Mouse (Mus musculus) liver, embryonic 16.5 days (tissue): Measurements from ENCODE around the gene 1110059E24Rik. TPM values are rescaled to one million over a fixed set of nuclear protein-coding genes. Genes with fewer than 3 reads are reported as not detected.

Experiments used
- ATAC-seq: fragments of 200-750 bp; cut with Nextera tagmentation; 2 replicates; pipeline ENCODE4 v1.8.0; 2017; ENCODE audit warnings: low read depth, mild to moderate bottlenecking, moderate number of reproducible peaks, moderate library complexity
- H3K27ac ChIP-seq: fragments of 300-500 bp; sonication (generic); 2 replicates; pipeline ENCODE4 v1.5.1; 2014; ENCODE audit warnings: mild to moderate bottlenecking, low read length
- H3K27me3 ChIP-seq: fragments of 300-500 bp; sonication (generic); 2 replicates; pipeline ENCODE4 v1.6.1; 2014; ENCODE audit warnings: low read depth, low read length, mixed read lengths; ENCODE audit not compliant: control insufficient read depth, insufficient read depth
- H3K36me3 ChIP-seq: fragments of 300-500 bp; sonication (generic); 2 replicates; pipeline ENCODE4 v1.6.1; 2014; ENCODE audit warnings: mild to moderate bottlenecking; ENCODE audit not compliant: control insufficient read depth, insufficient read depth
- H3K4me1 ChIP-seq: fragments of 300-500 bp; sonication (generic); 2 replicates; pipeline ENCODE4 v1.6.1; 2014; ENCODE audit warnings: low read depth, low read length, mixed read lengths; ENCODE audit not compliant: control insufficient read depth
- H3K4me2 ChIP-seq: fragments of 300-500 bp; sonication (generic); 2 replicates; pipeline ENCODE4 v1.6.1; 2014; ENCODE audit warnings: low read depth, low read length, mixed read lengths
- H3K4me3 ChIP-seq: fragments of 300-500 bp; sonication (generic); 2 replicates; pipeline ENCODE4 v1.5.1; 2014; ENCODE audit warnings: low read depth, mild to moderate bottlenecking, low read length
- H3K9ac ChIP-seq: fragments of 300-500 bp; sonication (generic); 2 replicates; pipeline ENCODE4 v1.6.1; 2014; ENCODE audit warnings: low read depth, low read length
- H3K9me3 ChIP-seq: fragments of 300-500 bp; sonication (generic); replicated peaks from 2 replicates; pipeline ENCODE4 v1.6.1; 2016; ENCODE audit warnings: low read length; ENCODE audit not compliant: control insufficient read depth
- WGBS: fragments of 180-500 bp; shearing (Covaris S2); extraction: QIAGEN DNeasy Blood & Tissue Kit; methylation state at CpG from one replicate; pipeline ENCODE4 v1.1.7; 2014; ENCODE audit not compliant: insufficient replicate concordance; 5-methylcytosine and 5-hydroxymethylcytosine counted together
- polyA plus RNA-seq: library from polyadenylated mRNA; unstranded; fragments of >200 nt; fragmentation: Nextera tagmentation; extraction: Ambion mirVana; gene quantifications from 2 replicates; pipeline ENCODE4 v1.2.1, GENCODE M21; 2015

The 1110059E24Rik gene
- polyA plus RNA-seq, 1 experiment from 2014 or later = 12.7 TPM

DNA sequence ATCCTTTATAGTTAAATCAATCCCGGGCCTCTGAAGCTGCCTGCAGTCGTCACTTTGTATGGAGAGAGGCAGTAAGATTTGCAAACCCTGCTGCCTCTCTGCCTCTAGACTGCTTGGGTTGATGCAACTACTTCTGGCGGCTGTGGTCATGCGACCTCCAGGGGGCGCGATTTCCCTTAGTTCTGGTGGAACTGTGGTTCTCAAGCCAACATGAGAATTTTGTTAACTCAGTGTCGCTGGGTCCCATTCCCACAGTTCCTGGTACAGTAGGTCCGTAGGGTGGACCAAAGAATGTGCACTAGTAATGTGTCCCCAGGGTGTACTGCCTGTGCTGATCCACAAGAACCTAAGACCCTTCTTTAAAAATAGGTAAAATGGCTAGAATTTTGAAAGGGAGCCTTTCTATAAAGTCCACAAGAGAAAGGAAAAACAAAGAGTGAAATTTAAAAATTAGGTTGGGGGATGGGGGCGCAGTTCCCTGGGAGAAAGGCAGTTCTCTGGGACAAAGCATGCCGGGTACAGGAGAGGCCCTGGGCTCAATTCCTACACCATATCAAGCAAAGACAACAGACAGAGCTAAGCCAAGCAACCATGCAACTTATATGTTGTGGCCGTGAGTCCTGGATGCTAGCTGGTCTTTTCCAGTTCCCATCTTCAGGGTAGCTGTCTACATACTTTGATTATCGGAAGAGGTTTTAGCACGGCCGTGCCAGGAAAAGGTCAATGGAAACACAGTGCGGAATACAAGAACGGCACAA is 81.4 kb downstream of the 1110059E24Rik start:
- no peak overlapping the region for H3K27ac ChIP-seq
- H3K4me3 ChIP-seq = no peak overlapping the region
- H3K4me1 ChIP-seq = peaks cover 2% of the 10 kb centered on the region; the same call in 1 of the 2 replicates
- no peak overlapping the region for H3K9ac ChIP-seq
- no peaks in the 10 kb centered on the region for H3K9me3 ChIP-seq
- H3K4me2 ChIP-seq = no peak overlapping the region
- H3K36me3 ChIP-seq = no peaks in the 10 kb centered on the region
- H3K27me3 ChIP-seq = no peaks in the 10 kb centered on the region
- WGBS = 37% methylated on average over 16 of the region's 16 CpGs
- ATAC-seq = no peak

- H3K9me3 ChIP-seq = no peaks in the 10 kb centered on the region
- no peaks in the 10 kb centered on the region for H3K27me3 ChIP-seq
- no peaks in the 10 kb centered on the region for H3K36me3 ChIP-seq
- no peak overlapping the region for H3K27ac ChIP-seq
- H3K9ac ChIP-seq = no peak overlapping the region
- H3K4me2 ChIP-seq = no peak overlapping the region
- H3K4me3 ChIP-seq = no peak overlapping the region
- ATAC-seq = no peak
- WGBS = 54% methylated on average over 8 of the region's 8 CpGs
- H3K4me1 ChIP-seq = peaks cover 2% of the 10 kb centered on the region; the same call in 1 of the 2 replicates
These were observed 82.0 kb downstream of the 1110059E24Rik start for GRCm38 (mm10) chr19:21570778-21571177.

GRCm38 (mm10) chr19:21568528-21569185 is 84.1 kb downstream of the 1110059E24Rik start:
- H3K9ac ChIP-seq = no peak overlapping the region
- peak; percentile 80 for ATAC-seq
- H3K9me3 ChIP-seq = no peaks in the 10 kb centered on the region
- no peaks in the 10 kb centered on the region for H3K27me3 ChIP-seq
- no peaks in the 10 kb centered on the region for H3K36me3 ChIP-seq
- H3K4me1 ChIP-seq = peaks cover 2% of the 10 kb centered on the region; the same call in 1 of the 2 replicates
- H3K4me3 ChIP-seq = peak overlapping the region; percentile 39
- peak overlapping the region; percentile 38 for H3K4me2 ChIP-seq
- 25% methylated on average over 3 of the region's 3 CpGs for WGBS
- H3K27ac ChIP-seq = peak overlapping the region; percentile 63

DNA sequence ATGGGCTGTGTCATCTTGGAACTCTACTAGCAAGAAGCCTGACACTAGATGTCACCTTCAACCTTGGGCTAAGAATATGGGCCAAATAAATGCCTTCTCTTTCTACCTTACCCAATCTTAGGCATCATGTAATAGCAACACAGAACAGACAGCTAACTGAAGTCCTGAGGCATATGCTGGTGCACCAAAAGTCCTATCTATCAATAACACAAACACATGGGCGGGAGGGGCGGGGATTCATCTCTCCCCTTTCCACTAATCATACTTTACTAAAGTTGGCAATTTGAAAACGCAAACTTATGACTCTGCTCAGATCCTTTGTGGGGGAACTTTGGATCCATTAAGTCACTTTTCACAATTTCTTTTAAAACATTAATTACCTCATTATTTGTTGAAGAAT is 84.8 kb downstream of the 1110059E24Rik start:
- ATAC-seq = peak; percentile 58
- H3K27ac ChIP-seq = peak overlapping the region; percentile 17; the same call in 1 of the 2 replicates

GRCm38 (mm10) chr19:21566484-21566883 is 86.3 kb downstream of the 1110059E24Rik start:
- ATAC-seq = no peak
- Histone ChIP-seq H3K4me1 (peaks cover 2% of the 10 kb centered on the region; the same call in 1 of the 2 replicates), H3K9ac (no peak overlapping the region), H3K36me3 (no peaks in the 10 kb centered on the region), H3K4me2 (no peak overlapping the region), H3K4me3 (no peak overlapping the region), H3K9me3 (no peaks in the 10 kb centered on the region), H3K27ac (no peak overlapping the region), H3K27me3 (no peaks in the 10 kb centered on the region)
- WGBS = 70% methylated on average over 5 of the region's 5 CpGs

More for the DNA sequence above, 84.8 kb downstream of the 1110059E24Rik start:
- Histone ChIP-seq H3K9me3 (no peaks in the 10 kb centered on the region), H3K4me2 (0 out of 2 replicates have a peak overlapping the region, but pooled peaks have one; percentile 8), H3K27me3 (no peaks in the 10 kb centered on the region), H3K9ac (no peak overlapping the region), H3K4me3 (peak overlapping the region; percentile 45), H3K4me1 (peaks cover 2% of the 10 kb centered on the region; the same call in 1 of the 2 replicates), H3K36me3 (no peaks in the 10 kb centered on the region)
- 43% methylated on average over 3 of the region's 3 CpGs for WGBS

- no peak for ATAC-seq
- no peaks in the 10 kb centered on the region for H3K27me3 ChIP-seq
- no peaks in the 10 kb centered on the region for H3K9me3 ChIP-seq
- H3K9ac ChIP-seq = no peak overlapping the region
- 4% methylated on average over 1 of the region's 1 CpGs for WGBS
- no peak overlapping the region for H3K4me3 ChIP-seq
- no peak overlapping the region for H3K4me2 ChIP-seq
- no peak overlapping the region for H3K27ac ChIP-seq
- no peaks in the 10 kb centered on the region for H3K36me3 ChIP-seq
- peaks cover 2% of the 10 kb centered on the region; the same call in 1 of the 2 replicates for H3K4me1 ChIP-seq
These were observed 88.3 kb downstream of the 1110059E24Rik start for GRCm38 (mm10) chr19:21564461-21564797.

- H3K27ac ChIP-seq = no peak overlapping the region
- no peaks in the 10 kb centered on the region for H3K27me3 ChIP-seq
- peaks cover 2% of the 10 kb centered on the region; the same call in 1 of the 2 replicates for H3K4me1 ChIP-seq
- 20% methylated on average over 11 of the region's 11 CpGs for WGBS
- H3K4me2 ChIP-seq = no peak overlapping the region
- H3K9ac ChIP-seq = no peak overlapping the region
- no peak overlapping the region for H3K4me3 ChIP-seq
- ATAC-seq = no peak
- H3K36me3 ChIP-seq = no peaks in the 10 kb centered on the region
- H3K9me3 ChIP-seq = no peaks in the 10 kb centered on the region
These were observed 88.9 kb downstream of the 1110059E24Rik start for GRCm38 (mm10) chr19:21563789-21564460.

DNA sequence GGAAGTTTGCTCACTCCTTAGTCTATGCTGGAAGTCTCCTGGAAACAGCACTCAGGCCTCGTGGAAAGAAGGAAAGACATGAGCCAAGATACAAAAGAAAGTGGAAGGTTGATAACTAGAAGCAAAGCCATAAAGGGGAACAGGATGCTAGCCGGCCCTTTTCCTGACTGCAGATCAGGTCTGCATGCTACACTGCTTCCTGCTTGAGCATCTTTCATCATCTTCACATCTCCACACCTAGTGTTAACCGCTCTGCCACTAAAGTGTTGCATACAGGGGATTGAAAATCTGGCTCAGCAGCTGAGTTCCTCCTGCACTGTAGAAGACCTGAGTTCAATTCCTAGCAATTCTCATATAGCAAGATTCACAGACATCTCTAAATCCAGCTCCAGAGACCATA is 89.8 kb downstream of the 1110059E24Rik start:
- Histone ChIP-seq H3K27ac (no peak overlapping the region), H3K9me3 (no peaks in the 10 kb centered on the region), H3K4me3 (no peak overlapping the region), H3K36me3 (no peaks in the 10 kb centered on the region), H3K27me3 (no peaks in the 10 kb centered on the region), H3K4me1 (peaks cover 2% of the 10 kb centered on the region; the same call in 1 of the 2 replicates), H3K9ac (no peak overlapping the region), H3K4me2 (no peak overlapping the region)
- no peak for ATAC-seq
- 27% methylated on average over 3 of the region's 3 CpGs for WGBS
